Mouse (Mus musculus) cerebellum, adult (tissue): ENCODE measurements around the gene Gps2.

Source experiments
- ATAC-seq: cut with Nextera tagmentation; 2 replicates; pipeline ENCODE4 v1.9.2; 2017; ENCODE audit warnings: mild to moderate bottlenecking, moderate library complexity, mixed read lengths; ENCODE audit not compliant: insufficient number of reproducible peaks, low FRiP score, low TSS enrichment

Gps2 gene

DNA sequence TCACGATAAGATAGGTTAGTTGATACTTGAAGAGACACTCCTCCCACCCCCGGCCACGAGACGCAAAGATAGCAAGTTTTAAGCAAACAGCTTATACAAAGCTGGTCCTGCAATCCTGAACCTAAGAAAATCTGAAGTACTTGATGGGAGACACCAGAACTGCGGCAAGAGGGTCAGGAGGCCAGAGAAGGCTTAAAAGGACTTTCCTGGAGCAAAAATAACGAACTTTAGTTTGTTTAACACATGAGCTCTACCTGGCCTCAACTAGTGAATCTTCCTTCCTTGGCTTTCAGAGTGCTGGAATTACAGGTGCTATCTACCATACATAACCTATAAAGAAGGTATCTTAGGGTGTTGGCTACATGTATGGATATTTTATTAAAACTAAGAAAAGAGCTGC lies 21.0 kb downstream of the Gps2 start:
- ATAC-seq: no peak

DNA sequence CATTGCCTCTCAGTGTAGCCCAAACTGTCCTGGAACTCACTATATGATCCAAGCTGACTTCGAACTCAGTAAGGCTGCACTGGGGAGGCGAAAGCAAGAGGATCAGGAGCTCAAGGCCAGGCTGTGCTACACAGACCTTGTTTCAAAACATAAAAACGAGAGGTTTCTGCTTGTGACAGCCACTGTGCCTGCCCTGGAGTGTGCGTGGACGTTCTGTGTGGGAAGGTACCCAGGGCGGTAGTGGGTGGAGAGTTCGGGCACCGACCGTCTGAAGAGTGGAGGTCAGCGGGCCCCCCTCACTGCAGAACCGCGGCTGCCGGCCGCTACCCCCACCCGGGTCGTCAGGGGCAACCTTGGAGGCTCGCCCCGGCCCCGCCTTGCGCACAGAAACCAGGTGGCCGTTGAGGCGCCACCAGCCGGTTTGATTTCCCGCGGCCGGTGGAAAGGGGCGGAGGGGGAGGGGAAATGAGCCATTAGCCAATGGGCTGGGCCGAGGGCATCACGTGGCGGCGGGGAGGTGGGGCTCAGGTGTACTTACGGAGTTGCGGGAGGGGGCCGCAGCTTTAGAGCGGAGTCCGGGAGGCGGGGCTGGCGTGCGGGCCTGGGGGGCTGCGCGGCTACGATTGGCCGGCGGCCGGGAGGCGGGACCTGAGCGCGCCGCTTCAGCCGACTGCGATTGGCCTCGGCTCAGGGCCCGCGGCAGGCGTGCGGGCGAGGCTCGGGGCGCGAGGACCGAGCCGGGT lies 21.6 kb downstream of the Gps2 start, which contains the start of gene Ybx2:
Ybx2 (plus strand) TSS at position 660 of the 743 bp plus-strand sequence.
- ATAC-seq: peak; percentile 75; the same call in 1 of the 2 replicates

DNA sequence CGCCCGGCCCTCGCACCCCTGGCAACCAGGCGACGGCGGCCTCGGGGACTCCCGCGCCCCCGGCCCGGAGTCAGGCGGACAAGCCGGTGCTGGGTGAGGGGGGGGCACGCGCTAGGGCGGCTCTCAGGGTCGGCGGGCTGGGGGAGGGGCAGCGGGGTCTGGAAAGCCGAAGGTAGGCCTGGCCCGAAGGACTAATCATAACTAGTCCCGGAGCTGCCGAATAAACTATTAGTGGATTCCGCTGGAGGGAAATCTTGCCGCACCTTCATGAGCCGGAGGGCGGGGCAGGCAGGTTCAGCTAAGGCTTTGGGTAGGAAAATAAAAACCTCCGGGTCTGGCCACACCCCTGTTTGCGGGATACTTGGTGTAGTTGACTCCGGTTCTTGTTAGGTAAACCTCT lies 22.5 kb downstream of the Gps2 start:
- ATAC-seq: no peak

DNA sequence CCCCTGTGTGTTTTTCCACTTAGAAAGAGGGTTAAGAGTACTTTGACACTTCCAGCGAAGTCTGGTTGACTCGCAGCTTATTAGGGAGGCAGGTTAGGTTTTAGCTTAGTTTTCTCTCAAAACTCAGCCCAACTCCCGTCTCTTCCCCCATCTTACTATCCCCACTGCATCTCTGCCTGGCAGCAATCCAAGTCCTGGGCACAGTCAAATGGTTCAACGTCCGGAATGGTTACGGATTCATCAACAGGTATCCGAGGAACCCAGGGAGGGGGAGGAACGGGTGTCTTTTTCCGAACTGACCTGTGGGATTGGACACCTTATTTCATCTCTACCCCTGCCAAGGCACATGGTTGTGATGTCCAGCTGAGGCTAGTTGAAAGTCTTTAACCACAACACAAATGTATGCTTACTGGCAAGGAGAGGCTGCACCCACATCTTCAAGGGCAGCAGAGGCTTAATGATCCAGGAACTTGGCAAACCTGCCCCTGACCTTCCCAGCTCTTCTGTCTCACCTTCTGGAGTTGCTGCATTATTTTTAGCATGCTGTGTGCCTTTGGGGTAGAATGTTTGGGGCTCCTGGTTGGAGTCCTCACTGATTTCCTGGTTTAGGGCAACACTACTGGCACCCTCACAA lies 23.1 kb downstream of the Gps2 start:
- ATAC-seq: no peak

DNA sequence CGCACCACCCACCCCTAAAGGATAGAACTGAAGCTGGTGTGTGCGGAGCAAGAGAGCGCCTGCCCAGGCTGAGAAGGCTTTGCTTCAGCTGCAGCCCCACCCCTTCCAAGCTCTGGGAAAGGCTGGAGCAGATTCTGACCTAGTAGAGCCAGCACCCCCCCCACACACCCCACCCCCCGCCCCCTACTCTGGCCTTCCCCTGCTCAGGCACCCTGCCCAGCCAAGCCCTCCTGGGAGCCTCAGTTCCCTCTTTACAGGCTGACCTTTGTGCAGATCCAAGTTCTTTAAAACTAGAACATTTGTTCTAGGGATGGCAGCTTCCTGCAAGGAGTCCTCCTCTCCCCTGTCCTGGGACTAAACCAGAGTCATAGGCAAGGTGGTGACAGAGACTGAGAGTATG lies 23.7 kb downstream of the Gps2 start:
- no peak for ATAC-seq

- ATAC-seq: no peak
Measured at GRCm38 (mm10) chr11:69937834-69938233, 24.1 kb downstream of the Gps2 start.

DNA sequence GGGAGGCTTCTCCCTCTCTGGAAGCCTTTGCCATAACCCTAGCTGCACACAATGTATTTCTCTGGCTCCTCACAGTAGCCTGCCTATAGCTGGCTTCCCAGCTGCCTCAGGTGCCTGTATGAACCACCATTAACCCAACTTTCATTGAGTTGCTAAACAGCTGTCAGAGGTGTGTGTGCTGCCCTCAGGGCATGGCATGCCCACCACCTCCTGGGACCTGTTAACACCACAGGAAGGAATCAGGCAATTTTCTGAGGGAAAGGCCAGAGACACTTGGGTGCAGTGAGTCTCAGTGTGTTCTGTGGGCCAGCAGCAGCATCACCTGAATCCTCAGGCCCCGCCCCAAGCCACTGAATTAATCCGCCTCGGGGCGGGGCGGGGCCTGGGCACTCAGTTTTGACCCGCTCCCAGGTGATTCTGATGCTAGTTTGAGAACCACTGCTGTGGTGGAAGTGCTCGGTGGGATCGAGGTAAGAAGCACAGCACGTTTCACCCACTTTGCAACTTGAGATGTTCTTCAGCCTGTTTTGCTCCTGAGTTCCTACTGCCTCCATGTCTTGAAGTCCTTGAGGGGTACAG lies 24.8 kb downstream of the Gps2 start:
- no peak for ATAC-seq

GRCm38 (mm10) chr11:69939181-69939580 lies 25.5 kb downstream of the Gps2 start:
- no peak for ATAC-seq

GRCm38 (mm10) chr11:69939731-69940130 lies 26.0 kb downstream of the Gps2 start:
- no peak for ATAC-seq

DNA sequence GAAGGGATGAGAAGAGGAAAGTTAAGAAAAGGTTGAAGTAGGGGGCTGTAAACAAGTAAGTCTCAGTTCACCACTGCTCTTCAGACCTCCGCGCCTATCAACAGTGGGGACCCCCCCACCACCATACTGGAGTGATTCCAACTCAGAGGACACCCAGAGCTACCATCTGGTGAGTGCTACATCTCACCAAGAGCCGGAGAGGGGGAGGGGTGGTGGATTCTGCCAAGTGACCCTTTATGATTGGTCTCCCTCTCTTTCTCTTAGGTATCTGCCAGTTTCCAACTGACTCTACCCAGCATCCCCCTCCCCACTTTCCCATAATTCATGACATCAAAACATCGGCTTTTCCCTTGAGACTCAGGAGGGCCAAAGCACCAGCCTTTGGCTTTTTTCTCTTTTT lies 27.3 kb downstream of the Gps2 start:
- no peak for ATAC-seq

GRCm38 (mm10) chr11:69945216-69945615 lies 31.5 kb downstream of the Gps2 start:
- no peak for ATAC-seq

DNA sequence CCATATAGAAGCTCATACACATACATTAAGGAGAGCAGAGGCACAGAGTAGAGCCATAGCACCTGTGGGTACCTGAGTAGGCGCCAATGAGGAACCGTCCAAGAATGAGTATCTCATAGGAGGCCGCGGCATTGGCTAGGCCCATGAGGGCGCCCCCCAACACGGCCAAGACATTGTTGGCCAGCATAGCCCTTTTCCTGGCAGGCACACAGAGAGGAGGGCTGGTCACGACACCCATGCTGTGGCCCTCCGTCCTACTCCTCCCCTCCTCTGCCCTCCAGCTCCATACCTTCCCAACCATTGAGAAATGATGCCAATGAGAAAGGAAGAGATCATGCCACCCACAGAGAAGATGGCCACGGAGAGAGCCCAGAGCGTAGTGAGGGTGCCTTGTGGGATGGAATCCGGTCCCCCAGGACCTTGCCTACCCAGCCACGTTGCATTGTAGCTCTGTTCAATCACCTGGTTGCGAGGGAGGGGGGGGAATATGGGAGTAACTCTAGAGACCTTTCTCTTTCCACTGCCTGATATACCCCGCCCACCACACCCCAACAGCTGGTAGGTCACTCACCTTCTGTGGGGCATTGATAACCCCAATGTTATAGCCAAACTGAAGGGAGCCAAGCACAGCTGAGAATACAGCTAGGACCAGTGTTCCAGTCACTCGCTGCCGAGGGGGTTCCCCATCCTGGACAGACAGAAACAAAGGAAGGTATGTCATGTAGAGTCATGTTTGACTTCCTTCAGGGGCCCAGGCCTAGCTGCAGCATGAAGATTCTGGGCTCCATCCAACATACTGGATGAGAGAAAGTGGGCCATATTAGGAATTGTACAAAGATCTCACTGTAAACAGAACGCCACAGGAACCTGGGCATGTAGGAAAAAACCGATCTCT lies 32.6 kb downstream of the Gps2 start:
- no peak for ATAC-seq

DNA sequence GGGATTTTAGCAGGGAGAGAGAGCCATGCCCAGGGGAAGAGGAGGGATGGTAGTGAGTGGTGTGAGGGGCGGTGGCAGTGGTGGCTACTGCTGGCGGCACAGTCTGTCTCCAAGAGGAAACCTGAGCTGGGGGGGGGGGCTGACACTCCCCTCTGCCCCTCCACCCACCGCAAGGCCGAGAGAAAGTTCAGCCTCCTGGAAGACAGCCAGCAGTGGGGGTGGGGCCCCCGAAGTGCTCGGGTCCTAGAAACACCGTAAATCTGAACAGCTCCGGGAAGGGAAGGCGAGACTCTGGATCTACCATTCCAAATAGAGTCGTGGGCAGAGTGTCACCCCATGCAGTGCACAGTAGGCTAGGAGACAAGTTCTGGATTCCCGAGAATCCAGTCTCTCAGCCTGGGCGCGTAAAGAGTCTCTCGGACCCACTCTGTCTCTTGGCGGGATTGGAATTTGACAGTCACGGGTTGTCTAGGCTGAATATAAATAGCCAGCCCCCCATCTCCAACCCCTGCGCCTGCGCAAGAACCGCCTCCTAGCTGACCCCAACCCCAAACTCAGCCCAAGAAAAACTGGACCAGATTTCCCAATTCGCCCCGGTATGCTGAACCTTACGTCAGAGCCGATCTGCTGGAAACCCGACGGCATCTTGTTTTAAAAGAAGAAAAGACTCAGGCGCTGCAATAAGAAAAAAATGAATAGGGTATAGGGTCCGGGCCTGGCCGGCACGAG lies 33.8 kb downstream of the Gps2 start:
- no peak for ATAC-seq

- no peak for ATAC-seq
Measured at GRCm38 (mm10) chr11:69948066-69948762, 34.5 kb downstream of the Gps2 start, which contains the start of gene Slc2a4. TSS of gene Slc2a4 (minus strand) at chr11:69948188.

- ATAC-seq: 0 out of 2 replicates have a peak, but pooled peaks have one; percentile 26
Measured at GRCm38 (mm10) chr11:69948763-69949150, 35.1 kb downstream of the Gps2 start.

- ATAC-seq: no peak
Measured at GRCm38 (mm10) chr11:69950807-69951459, 37.2 kb downstream of the Gps2 start.

DNA sequence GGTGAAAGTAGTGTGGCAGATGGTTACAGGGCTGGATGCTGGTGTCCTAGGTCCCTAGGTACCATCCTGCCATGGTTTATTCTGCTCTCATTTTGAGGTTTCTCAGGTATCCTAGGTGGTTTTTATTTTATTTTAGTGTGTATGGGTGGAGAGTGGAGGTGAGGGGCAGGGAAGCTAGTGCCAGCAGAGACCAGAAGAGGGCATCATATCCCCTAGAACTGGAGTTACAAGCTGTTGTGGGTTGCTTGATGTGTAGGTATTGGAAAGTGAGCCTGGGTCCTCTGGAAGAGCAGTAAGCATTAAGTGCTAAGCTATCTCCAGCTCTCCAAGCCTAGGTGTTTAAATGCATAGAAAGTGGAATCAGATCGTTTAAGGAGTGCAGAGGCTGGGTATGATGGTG lies 38.6 kb downstream of the Gps2 start:
- ATAC-seq: no peak

DNA sequence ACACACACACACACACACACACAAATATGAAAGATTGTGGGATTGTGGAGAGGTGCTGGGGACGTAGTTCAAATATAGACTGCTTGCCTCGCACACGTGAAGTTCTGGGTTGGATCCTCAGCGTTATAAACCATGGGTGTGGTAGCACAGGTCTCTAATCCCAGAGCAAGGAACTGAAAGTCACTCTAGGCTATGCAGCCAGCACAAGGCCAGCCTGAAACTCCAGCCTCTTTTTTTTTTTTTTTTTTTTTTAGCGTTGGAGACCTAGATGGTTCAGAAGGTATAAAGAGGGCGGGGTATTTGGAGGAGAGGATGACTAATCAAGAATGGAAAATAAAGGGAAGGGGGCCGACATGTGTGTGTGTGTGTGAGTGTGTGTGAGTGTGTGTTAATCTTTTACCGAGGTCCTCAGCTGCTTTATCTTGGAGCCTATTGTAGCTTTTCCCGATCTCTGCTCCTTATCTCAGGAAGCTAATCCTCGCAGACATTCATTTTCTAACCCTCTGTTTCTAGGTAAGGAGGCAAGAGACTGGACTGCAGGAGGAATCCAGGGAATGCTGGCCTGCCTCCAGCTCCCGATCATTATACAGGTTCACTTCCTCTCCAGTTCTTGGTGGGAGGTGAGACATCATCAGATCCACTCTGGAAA lies 39.7 kb downstream of the Gps2 start:
- ATAC-seq: no peak
